ENCODE assay signal across 8 mouse cellular contexts in the genomic region with DNA sequence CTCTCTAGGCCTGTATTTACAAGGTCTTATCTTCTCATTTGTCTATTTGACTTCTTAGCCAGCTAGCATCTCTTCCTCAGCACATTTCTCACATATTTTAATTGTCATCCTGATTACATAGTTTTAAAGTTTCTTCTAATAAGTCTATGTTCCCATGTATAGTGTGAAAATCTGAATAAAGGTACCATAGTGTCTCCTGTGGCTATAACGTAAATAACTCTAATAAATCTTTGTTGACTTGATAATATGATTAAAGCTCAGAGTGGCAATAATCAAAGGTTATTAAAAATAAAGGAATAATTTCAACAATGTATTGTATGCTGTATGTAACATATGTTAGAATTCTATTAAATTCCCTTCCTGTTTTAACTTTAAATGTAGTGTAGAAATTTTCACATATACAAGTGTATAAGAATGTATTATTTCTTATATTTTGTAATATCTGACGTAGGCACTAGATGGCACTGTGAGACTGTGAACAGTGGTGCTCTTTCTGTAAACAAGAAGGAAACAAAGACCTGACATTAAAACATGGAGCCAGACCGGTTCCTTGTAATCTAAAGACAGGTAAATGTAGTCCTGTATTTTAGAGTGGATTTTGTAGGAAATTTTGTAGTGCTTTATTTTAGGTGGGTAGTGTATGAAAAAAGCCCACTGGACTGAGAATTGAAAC.
DNase-seq lines count a peak whose midpoint lies in the region; ATAC-seq and TF ChIP-seq lines count a peak whose summit lies in the region.

No protein-coding gene starts in this region.

- no peaks in the 10 kb centered on the region for H3K27me3 ChIP-seq in forebrain, embryonic 16.5 days (replicated peaks; ENCODE audit: control insufficient read depth, insufficient read depth, low read length)
- H3K27me3 ChIP-seq in limb, embryonic 10.5 days (ENCODE audit: low read depth, poor library complexity, severe bottlenecking), result no peaks in the 10 kb centered on the region

- TF ChIP-seq CTCF in brain, embryonic 14.5 days (IDR thresholded peaks at IDR 0.05; ENCODE audit: borderline replicate concordance, extremely low read depth, insufficient read depth, insufficient read length), result peak; percentile 35; the same call in 1 of the 2 replicates

- peak; percentile 55 for DNase-seq in layer of hippocampus, adult 9-10 months (ENCODE audit: low spot score)
- DNase-seq in layer of hippocampus, adult 8-10 months (ENCODE audit: low spot score in 2 of 2), result no peak
- peak; percentile 93 for DNase-seq in brain, embryonic 14.5 days (ENCODE audit: low read depth)
- DNase-seq in limb, embryonic 10.5 days (ENCODE audit: low spot score), result no peak
- DNase-seq in retina, postnatal 1 day, result peak; percentile 74
- DNase-seq in ovary, adult 18-20 months (ENCODE audit: low spot score), result no peak
- DNase-seq in B cell, adult 2 months, result no peak

- no peaks in the 10 kb centered on the region for H3K9me3 ChIP-seq in forebrain, embryonic 16.5 days (ENCODE audit: control insufficient read depth, low read length)
- H3K9me3 ChIP-seq in limb, embryonic 10.5 days (replicated peaks), result no peaks in the 10 kb centered on the region

- H3K27ac ChIP-seq in forebrain, embryonic 16.5 days (ENCODE audit: low read length), result no peak overlapping the region
- H3K27ac ChIP-seq in limb, embryonic 10.5 days, result peak overlapping the region; percentile 30; the same call in 1 of the 2 replicates

- TF ChIP-seq POLR2A in brain, embryonic 14.5 days (IDR thresholded peaks at IDR 0.05; ENCODE audit: borderline replicate concordance, extremely low read depth, insufficient read depth, insufficient read length, poor library complexity, severe bottlenecking), result no peak

- no peaks in the 10 kb centered on the region for H3K36me3 ChIP-seq in forebrain, embryonic 16.5 days (ENCODE audit: control insufficient read depth, insufficient read depth)
- H3K36me3 ChIP-seq in limb, embryonic 10.5 days, result no peaks in the 10 kb centered on the region

- WGBS in forebrain, embryonic 16.5 days, result 31% methylated on average over 3 of the region's 3 CpGs
- 35% methylated on average over 3 of the region's 3 CpGs for WGBS in limb, embryonic 10.5 days

- peaks cover 4% of the 10 kb centered on the region for H3K4me1 ChIP-seq in forebrain, embryonic 16.5 days (replicated peaks; ENCODE audit: control insufficient read depth, insufficient read depth, low read length)
- no peaks in the 10 kb centered on the region for H3K4me1 ChIP-seq in limb, embryonic 10.5 days

- peak overlapping the region; percentile 42; the same call in 1 of the 2 replicates for H3K9ac ChIP-seq in forebrain, embryonic 16.5 days (replicated peaks; ENCODE audit: low read depth, low read length)

- peak; percentile 88 for ATAC-seq in forebrain, embryonic 16.5 days

- peak overlapping the region; percentile 38 for H3K4me2 ChIP-seq in forebrain, embryonic 16.5 days (ENCODE audit: low read length)

- 0 out of 2 replicates have a peak overlapping the region, but pooled peaks have one; percentile 3 for H3K4me3 ChIP-seq in forebrain, embryonic 16.5 days (replicated peaks; ENCODE audit: low read length)
- no peak overlapping the region for H3K4me3 ChIP-seq in limb, embryonic 10.5 days

Comparison
In these comparisons a context has a peak if more than half of its experiments do, and no peak if none do; other contexts are left out.
1. DNase-seq: peak in layer of hippocampus, adult 9-10 months (single experiment), brain, embryonic 14.5 days (single experiment) and retina, postnatal 1 day (single experiment); none in layer of hippocampus, adult 8-10 months (0 of 2), limb, embryonic 10.5 days (single experiment), ovary, adult 18-20 months (single experiment) and B cell, adult 2 months (0 of 2).